Mouse (Mus musculus) ovary, postnatal 10 days (tissue): ENCODE data around the gene Il1r1.

Experiments
- DNase-seq: peaks from one replicate; pipeline ENCODE4 v3.0.0; 2022; ENCODE audit warnings: low spot score

Il1r1 gene

GRCm38 (mm10) chr1:40321824-40322223, 96.9 kb downstream of the Il1r1 start:
- no peak for DNase-seq

- no peak for DNase-seq
Measured at GRCm38 (mm10) chr1:40322543-40322942, 97.7 kb downstream of the Il1r1 start.

GRCm38 (mm10) chr1:40324457-40324856, 99.6 kb downstream of the Il1r1 start, which contains the start of gene Il1rl2:
Il1rl2 (plus strand) TSS chr1:40324610.
- no peak for DNase-seq

- no peak for DNase-seq
Measured at GRCm38 (mm10) chr1:40324955-40325702, 100.2 kb downstream of the Il1r1 start.

- DNase-seq, result no peak
Measured at GRCm38 (mm10) chr1:40325711-40326327, 100.9 kb downstream of the Il1r1 start.

GRCm38 (mm10) chr1:40327604-40328003, 102.7 kb downstream of the Il1r1 start:
- DNase-seq, result no peak

GRCm38 (mm10) chr1:40329526-40329925, 104.6 kb downstream of the Il1r1 start:
- no peak for DNase-seq

GRCm38 (mm10) chr1:40330181-40330580, 105.3 kb downstream of the Il1r1 start:
- no peak for DNase-seq

- no peak for DNase-seq
Measured at GRCm38 (mm10) chr1:40339346-40339745, 114.5 kb downstream of the Il1r1 start.

- DNase-seq, result no peak
Measured at GRCm38 (mm10) chr1:40340102-40340501, 115.2 kb downstream of the Il1r1 start.

GRCm38 (mm10) chr1:40352158-40352903, 127.5 kb downstream of the Il1r1 start:
- no peak for DNase-seq

GRCm38 (mm10) chr1:40352904-40353286, 128.0 kb downstream of the Il1r1 start:
- DNase-seq, result no peak

- no peak for DNase-seq
Measured at GRCm38 (mm10) chr1:40354665-40355064, 129.8 kb downstream of the Il1r1 start.

GRCm38 (mm10) chr1:40355431-40355843, 130.6 kb downstream of the Il1r1 start:
- no peak for DNase-seq

- no peak for DNase-seq
Measured at GRCm38 (mm10) chr1:40355904-40356521, 131.1 kb downstream of the Il1r1 start.

GRCm38 (mm10) chr1:40357921-40358320, 133.0 kb downstream of the Il1r1 start:
- no peak for DNase-seq

GRCm38 (mm10) chr1:40358351-40358750, 133.5 kb downstream of the Il1r1 start:
- no peak for DNase-seq

- no peak for DNase-seq
Measured at GRCm38 (mm10) chr1:40358771-40359181, 133.9 kb downstream of the Il1r1 start.

GRCm38 (mm10) chr1:40359731-40360130, 134.9 kb downstream of the Il1r1 start:
- DNase-seq, result no peak

GRCm38 (mm10) chr1:40360969-40361368, 136.1 kb downstream of the Il1r1 start:
- no peak for DNase-seq

- DNase-seq, result no peak
Measured at GRCm38 (mm10) chr1:40361596-40361995, 136.7 kb downstream of the Il1r1 start.

GRCm38 (mm10) chr1:40362784-40363183, 137.9 kb downstream of the Il1r1 start:
- no peak for DNase-seq
